Mouse (Mus musculus) C2C12 (cell line): Measurements from ENCODE around the gene Dffb.

ENCODE experiments used
- CTCF ChIP-seq: IDR thresholded peaks from one replicate; pipeline ENCODE4 v1.5.1; 2011; ENCODE audit not compliant: control insufficient read depth, insufficient read depth, insufficient read length
- FOSL1 ChIP-seq: IDR thresholded peaks from one replicate; pipeline ENCODE4 v1.8.0; 2011; ENCODE audit warnings: mild to moderate bottlenecking, low read length; ENCODE audit not compliant: poor library complexity, insufficient read depth, severe bottlenecking
- MAX ChIP-seq: IDR thresholded peaks from one replicate; pipeline ENCODE4 v1.6.1; 2011; ENCODE audit warnings: mild to moderate bottlenecking, control low read depth
- MYOG ChIP-seq: IDR thresholded peaks from one replicate; pipeline ENCODE4 v1.6.1; 2011; ENCODE audit not compliant: control insufficient read depth, insufficient read length; ENCODE audit errors: extremely low read depth
- USF1 ChIP-seq: IDR thresholded peaks from one replicate; pipeline ENCODE4 v1.6.1; 2011; ENCODE audit warnings: low read depth, mild to moderate bottlenecking, control low read depth, moderate library complexity

GRCm38 (mm10) chr4:153928772-153929299 lies 46.1 kb downstream of the Dffb start:
- TF ChIP-seq CTCF = no peak
- TF ChIP-seq MYOG = no peak
- no peak for TF ChIP-seq FOSL1
- TF ChIP-seq MAX = no peak
- no peak for TF ChIP-seq USF1
